Comparison of ENCODE assay signal across 8 mouse cellular contexts in the genomic region with DNA sequence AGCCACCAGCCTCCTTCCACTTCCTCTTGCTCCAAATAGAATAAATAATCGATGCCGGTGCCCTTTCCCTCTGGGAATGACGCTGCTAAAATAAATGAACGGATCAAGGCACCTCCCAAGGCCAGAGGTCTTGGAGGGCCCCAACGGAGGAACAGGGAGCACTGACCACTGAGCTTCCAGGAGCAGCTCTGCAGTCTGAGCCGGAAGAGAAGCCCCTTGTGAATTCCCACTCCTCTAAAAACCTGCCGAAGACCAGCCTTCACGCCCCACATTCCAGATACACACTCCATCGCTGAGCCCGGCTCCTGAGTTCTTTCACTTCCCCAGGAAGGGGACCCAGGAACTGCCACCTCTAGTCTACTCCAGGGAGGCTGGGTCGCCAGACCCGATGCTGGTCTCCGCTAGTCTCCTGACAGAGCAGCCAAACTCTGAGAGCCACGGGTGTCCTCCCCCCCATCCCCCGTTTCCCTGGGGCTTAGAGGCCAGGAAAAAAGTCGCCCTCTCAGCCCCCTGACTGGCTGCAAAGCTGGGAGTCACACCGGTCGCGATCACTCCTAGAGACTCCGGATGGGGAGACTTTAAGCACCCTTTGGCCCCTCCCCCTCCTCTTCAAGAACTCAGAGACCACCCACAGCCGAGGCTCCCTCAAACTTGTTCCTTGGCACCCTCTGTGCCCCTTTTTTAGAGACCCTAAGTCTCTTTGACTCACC. TPM values are rescaled to one million over a fixed set of nuclear protein-coding genes. Genes with fewer than 3 reads are reported as not detected.
DNase-seq lines count a peak whose midpoint lies in the region; ATAC-seq and TF ChIP-seq lines count a peak whose summit lies in the region.

No protein-coding gene starts in this region.

- ATAC-seq in kidney, embryonic 15.5 days (replicated peaks; ENCODE audit: low FRiP score) = peak; percentile 61
- ATAC-seq in stomach, postnatal 0 days (ENCODE audit: low FRiP score, low TSS enrichment) = peak; percentile 24; the same call in 1 of the 2 replicates

- peak overlapping the region; percentile 85 for H3K4me2 ChIP-seq in kidney, embryonic 15.5 days
- peak overlapping the region; percentile 92 for H3K4me2 ChIP-seq in stomach, postnatal 0 days (replicated peaks; ENCODE audit: low read depth)

- H3K4me3 ChIP-seq in brown adipose tissue, adult 24 weeks (ENCODE audit: insufficient read depth, low read depth, low read length) = peak overlapping the region; percentile 96
- peak overlapping the region; percentile 69 for H3K4me3 ChIP-seq in kidney, embryonic 15.5 days (replicated peaks)
- H3K4me3 ChIP-seq in stomach, postnatal 0 days (ENCODE audit: low read depth, low read length) = peak overlapping the region; percentile 75

- no peak for TF ChIP-seq EP300 in stomach, postnatal 0 days (optimal IDR thresholded peaks at IDR 0.05)

- H3K27ac ChIP-seq in brown adipose tissue, adult 24 weeks (replicated peaks; ENCODE audit: low read depth, low read length) = peak overlapping the region; percentile 97
- peak overlapping the region; percentile 91 for H3K27ac ChIP-seq in kidney, embryonic 15.5 days
- peak overlapping the region; percentile 86 for H3K27ac ChIP-seq in stomach, postnatal 0 days (replicated peaks)

- peaks cover 15% of the 10 kb centered on the region for H3K36me3 ChIP-seq in kidney, embryonic 15.5 days
- no peaks in the 10 kb centered on the region for H3K36me3 ChIP-seq in stomach, postnatal 0 days (ENCODE audit: control insufficient read depth, insufficient read depth, low read length)

- under 1% methylated on average over 21 of the region's 21 CpGs for WGBS in kidney, embryonic 15.5 days
- WGBS in stomach, postnatal 0 days = 1% methylated on average over 21 of the region's 21 CpGs

- H3K9me3 ChIP-seq in kidney, embryonic 15.5 days (replicated peaks) = 0 out of 2 replicates have a peak, but pooled peaks cover 6% of the 10 kb centered on the region
- H3K9me3 ChIP-seq in stomach, postnatal 0 days (ENCODE audit: control insufficient read depth, low read length) = no peaks in the 10 kb centered on the region

- DNase-seq in layer of hippocampus, adult 11-12 months (ENCODE audit: low spot score) = peak; percentile 20
- DNase-seq in layer of hippocampus, postnatal 36 days = no peak
- peak; percentile 54 for DNase-seq in forelimb bud, embryonic 11.5 days (ENCODE audit: low read depth, low spot score)
- DNase-seq in lung, postnatal 4 days = peak; percentile 51 to 61
- peak; percentile 54 for DNase-seq in stomach, postnatal 0 days (ENCODE audit: low spot score)
- DNase-seq in urinary bladder, adult 2 months (ENCODE audit: low spot score) = no peak

- no peak for TF ChIP-seq CTCF in stomach, postnatal 0 days (IDR thresholded peaks at IDR 0.05; ENCODE audit: low read depth)

- H3K9ac ChIP-seq in kidney, embryonic 15.5 days = peak overlapping the region; percentile 84
- peak overlapping the region; percentile 89 for H3K9ac ChIP-seq in stomach, postnatal 0 days (ENCODE audit: low read length)

- no peaks in the 10 kb centered on the region for H3K4me1 ChIP-seq in brown adipose tissue, adult 24 weeks (ENCODE audit: control insufficient read depth, insufficient read depth, insufficient read length, low read length)
- peaks cover 26% of the 10 kb centered on the region for H3K4me1 ChIP-seq in kidney, embryonic 15.5 days
- no peaks in the 10 kb centered on the region for H3K4me1 ChIP-seq in stomach, postnatal 0 days (replicated peaks; ENCODE audit: control insufficient read depth, insufficient read depth)

- no peaks in the 10 kb centered on the region for H3K27me3 ChIP-seq in kidney, embryonic 15.5 days
- H3K27me3 ChIP-seq in stomach, postnatal 0 days (ENCODE audit: control insufficient read depth, insufficient read depth, low read length) = no peaks in the 10 kb centered on the region

RNA-seq across cellular contexts. Expression of a gene that starts 1.2 kb away (rescaled TPM):
- total RNA-seq in layer of hippocampus, postnatal 36 days (2021) = 10 to 100 TPM; 28.4 to 31.3 TPM
- polyA plus RNA-seq in brown adipose tissue, adult 24 weeks (2012; ENCODE audit: insufficient read depth, insufficient read length, missing spikeins) = 37.9 and 80.1 TPM in 2 replicates
- 77.5 and 84.3 TPM in 2 replicates for polyA plus RNA-seq in kidney, embryonic 15.5 days (2015; fragmentation: Nextera tagmentation; extraction: Ambion mirVana)
- polyA plus RNA-seq in stomach, postnatal 0 days (2015; fragmentation: Nextera tagmentation; extraction: Ambion mirVana) = 42.4 and 47.0 TPM in 2 replicates
- 27.1 and 31.5 TPM in 2 replicates for polyA plus RNA-seq in urinary bladder, adult 2 months (2012; rRNA removed)

Comparison
In these comparisons a context has a peak if more than half of its experiments do, and no peak if none do; other contexts are left out.
1. DNase-seq: peak in layer of hippocampus, adult 11-12 months (single experiment), forelimb bud, embryonic 11.5 days (single experiment), lung, postnatal 4 days (2 of 2) and stomach, postnatal 0 days (single experiment); none in layer of hippocampus, postnatal 36 days (0 of 2) and urinary bladder, adult 2 months (single experiment).
2. Peak in every context shown above with its lines, with median percentiles within 50 percentile points of each other: H3K27ac ChIP-seq and H3K4me3 ChIP-seq.